Mouse (Mus musculus) B cell, adult 2 months (primary cell): ENCODE measurements around the gene Diras2.
A peak's percentile ranks its signal among the peaks of the same experiment; 100 is the strongest.

Experiments used
- DNase-seq, 2 experiments: peaks; one replicate each; pipeline ENCODE4 v3.0.0; 2022

The Diras2 gene

DNA sequence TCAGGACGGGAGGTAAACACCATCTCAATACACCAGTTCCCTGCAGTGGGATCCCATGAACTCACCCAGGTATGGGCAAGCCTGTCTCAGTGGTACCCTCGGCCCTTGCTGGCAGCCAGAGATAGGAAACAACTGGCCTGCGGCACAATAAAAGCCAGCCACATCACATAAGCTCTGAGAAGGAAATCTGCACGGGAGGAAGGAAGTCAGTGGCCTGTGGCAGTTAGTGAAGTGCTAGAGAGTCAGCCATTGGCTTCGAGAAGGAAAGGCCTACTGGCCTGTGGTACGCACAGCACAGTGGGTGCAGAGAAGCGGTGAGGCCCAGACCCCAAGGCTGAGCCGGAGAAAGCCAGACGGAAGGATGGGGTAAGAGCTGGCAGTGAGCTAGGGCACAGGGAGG lies 20.2 kb upstream of the Diras2 start:
- DNase-seq = peak; percentile 51 to 54

DNA sequence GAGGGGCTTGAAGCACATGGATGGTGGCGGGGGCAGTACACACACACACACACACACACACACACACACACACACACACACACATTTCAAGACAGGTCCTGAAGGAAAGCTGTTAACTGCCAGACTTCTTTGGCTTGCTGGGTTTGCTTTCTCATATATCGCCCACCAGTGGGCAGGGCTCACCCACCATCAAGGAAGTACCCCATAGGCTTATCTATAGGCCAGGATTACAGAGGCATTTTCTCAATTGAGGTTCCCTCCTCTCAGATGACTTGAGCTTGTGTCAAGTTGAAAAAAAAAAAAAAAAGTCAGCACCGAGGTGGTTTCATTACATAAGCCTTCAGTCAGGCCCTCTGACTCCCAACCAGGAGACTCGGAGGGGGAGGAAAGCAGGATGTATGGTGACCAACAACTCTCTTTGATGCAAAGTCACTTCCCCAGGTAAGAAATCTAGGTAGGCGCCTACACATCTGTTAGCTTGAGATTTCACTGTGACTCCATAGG lies 19.7 kb upstream of the Diras2 start:
- peak in 1 of 2 experiments; percentile 33 for DNase-seq

DNA sequence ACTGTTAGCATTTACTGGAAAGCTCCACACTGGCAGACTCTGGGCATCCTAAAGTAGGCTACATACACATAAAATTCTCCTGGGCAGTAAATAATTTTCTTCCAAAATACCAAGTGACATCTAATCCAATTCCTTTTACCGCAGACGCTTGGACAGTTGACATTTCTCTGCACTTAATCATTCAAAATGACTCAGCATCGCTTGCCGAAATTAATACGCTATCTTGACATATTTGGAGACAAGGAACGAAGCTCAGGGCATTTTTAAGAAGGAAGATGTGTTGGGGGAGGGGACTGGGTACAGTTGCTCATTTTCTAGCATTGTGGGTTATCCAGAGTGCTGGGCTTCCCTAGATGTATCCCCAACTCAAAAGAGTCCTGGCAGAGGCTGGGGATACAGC lies 15.2 kb upstream of the Diras2 start:
- DNase-seq = no peak

DNA sequence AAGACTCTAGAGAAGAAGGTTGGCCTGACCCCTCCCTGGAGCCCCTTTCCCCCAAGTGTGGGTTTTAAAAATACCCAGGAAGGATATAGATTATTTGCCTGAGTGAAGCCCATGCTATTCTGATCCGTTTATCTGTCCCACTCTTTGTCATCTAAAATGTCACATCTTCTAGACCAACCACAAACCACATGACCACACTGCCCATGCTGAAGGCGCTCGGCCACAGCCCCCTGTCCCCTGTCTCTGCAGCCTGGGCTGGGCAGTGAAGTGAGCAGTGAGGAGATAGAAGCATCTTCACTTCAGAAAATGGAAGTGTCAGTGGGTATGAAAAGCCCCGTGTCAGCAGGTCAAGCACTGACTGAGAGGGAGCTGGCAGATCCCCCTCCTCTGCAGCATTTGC lies 11.6 kb upstream of the Diras2 start:
- DNase-seq = no peak

DNA sequence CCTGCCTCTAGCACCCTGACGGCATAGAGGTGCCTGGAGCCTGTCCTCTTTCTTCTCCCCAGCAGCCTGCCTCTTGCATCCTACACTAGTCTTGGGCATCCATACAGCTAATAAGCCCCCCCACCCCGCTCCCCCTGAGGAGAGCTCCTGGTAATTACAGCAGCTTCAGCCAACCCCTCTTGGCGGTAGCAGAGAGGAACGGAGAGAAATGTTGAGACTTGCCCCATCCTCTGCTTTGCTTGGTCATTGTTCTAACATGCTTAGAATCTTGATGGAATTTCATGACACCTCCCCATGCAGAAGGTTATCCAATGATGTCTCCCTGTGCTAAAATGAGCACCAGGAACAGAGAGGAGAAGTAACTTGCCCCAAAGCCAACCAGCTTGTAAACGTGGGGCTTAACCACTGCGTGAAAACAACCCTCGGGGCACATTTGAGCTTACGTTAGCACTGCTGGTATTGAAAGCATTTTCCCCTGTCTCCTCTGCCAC lies 11.0 kb upstream of the Diras2 start:
- no peak for DNase-seq

DNA sequence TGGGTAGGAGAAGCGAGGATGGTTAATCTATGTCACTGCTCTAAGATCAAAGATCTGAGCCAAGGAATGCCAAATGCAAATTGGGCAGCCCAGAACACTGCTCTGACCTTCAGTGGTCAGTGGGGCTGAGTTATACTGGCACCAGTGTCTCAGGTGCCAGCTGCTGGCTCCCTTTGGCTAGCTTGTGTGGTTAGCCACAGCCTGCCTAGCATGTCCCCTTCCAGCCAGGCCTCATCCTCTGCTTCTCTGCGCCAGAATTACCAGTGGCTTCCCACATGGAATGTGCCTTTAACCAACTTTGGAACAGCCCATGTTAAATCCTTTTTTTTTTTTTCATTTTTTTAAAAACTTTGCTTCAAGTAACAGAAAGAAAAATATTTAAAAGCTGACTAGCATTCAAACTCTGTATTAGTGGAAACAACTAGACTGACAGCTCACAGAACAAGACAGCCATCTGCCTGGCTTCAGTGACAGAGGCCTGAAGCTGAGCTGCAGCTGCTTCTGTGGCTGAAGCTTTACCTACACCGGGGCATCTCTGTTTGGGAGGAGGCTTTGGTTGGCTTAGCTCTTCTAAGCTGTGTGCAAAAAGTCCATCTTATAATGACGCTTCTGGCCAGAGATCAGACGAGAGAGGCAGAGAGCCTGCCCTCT lies 10.4 kb upstream of the Diras2 start:
- DNase-seq = no peak

DNA sequence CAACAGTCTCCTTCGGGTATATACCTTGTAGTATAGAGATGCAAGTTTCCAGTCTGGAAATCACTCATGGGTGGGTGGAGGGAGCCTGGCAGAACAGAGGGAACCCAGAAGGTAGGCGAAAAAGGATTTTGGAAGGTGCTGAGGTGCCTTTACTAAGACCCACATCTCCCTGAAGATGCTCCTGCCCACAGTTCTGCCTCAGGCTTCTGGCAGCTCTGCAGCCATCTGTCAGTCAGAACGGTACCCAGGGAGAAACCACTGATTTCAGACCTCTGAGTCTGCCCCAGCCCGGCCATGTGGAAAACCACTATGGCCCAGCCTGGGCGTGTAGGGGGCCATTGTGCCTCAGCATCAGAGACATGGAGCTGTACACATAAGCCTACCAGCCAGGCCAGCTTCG lies 8.4 kb upstream of the Diras2 start:
- DNase-seq = peak in 1 of 2 experiments; percentile 16

DNA sequence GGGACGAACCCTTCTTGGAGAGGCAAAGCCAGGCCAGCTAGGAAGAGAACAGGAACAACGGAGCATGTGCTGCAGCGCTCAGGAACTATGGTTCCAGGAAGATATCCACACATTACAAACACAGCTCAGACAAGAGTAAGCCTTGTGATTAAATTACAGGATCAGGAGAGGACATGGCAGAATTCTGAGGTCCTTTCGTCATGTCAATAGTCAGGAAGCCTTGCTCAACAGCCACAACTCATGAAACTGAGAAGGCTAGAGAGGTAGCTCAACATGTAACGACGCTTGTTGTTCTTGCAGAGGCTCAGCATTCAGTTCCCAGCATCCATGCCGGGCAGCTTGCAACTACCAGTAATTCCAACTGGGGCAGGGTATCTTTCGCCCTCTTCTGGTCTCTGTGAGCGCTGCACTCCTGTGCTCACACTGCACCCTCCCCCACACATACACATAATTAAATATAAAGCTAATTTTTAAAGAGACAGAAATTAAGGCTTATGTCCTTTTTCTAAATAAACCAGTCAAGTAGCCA lies 7.6 kb upstream of the Diras2 start:
- DNase-seq = peak; percentile 56 to 57

DNA sequence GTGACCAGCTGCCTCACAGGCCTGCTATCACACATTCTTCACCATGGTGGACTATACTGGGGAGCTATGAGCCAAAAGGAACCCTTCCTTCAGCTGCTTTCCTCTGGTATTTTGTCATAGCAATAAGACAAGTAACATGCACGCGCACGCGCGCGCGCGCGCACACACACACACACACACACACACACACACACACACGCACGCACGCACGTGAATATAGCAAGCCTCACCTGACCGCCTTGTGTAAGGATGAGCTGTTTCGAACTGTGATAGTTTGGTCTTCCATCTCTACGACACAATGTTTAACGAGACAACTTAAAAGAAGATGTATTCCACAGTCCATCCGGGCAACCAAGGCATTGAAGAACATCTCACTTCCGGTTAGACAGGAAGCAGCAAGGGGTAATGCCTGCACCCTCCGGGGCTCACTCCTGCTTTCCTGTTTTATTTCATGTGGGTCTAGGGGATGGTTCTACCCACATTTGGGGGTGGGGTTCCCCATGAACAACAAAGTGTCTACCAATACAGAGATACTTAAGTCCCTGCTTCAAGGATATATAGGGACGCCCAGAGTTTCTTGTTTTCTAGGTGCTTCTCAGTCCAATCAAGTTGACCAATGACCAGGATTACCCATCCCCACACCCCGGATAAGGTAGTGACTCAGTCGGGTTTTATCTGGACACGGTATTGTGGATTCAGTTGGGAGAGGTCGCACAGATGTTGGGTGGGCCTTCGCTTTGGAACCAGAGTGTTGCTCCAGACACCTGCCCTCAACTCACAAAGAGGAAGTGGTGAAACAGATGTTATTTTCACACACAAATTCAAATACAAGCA lies 6.9 kb upstream of the Diras2 start:
- peak; percentile 69 to 70 for DNase-seq

DNA sequence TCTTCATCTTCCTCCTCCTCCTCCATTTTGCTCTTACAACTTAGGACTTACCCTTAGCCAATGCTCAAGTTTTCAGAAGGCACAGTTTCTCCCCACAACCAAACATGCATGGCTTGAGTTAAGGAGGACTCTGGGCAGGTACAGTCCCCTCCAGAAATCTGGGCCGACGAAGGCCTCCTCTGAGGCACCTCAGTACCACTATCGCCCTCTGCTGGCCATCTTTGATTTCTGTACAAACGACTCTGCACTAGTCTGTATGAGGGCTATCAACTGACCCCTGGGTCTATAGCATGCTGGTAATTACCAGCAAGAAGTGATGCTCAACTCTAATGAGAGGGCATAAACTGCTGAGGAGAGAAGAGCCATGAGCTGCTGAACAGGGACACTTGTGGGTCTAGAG lies 4.5 kb upstream of the Diras2 start:
- peak; percentile 84 to 85 for DNase-seq

DNA sequence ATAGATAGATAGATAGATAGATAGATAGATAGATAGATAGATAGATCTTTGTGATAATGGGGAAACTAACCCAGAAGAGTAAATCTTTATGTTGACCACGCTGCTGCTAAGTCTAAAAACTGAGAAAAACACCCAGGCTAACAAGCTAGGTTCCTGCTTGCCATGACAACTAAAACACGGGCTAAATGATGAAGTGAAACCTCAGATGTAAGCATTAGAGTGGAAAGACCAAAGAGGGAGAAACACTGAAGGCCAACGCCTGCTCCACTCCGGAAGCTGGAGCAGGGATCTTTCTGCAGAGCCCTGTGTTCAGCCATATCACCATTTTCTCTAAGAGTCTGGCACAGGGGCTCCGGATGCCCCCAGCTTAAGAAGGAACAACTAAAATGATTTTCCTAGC lies 2.6 kb upstream of the Diras2 start:
- peak; percentile 39 to 50 for DNase-seq

DNA sequence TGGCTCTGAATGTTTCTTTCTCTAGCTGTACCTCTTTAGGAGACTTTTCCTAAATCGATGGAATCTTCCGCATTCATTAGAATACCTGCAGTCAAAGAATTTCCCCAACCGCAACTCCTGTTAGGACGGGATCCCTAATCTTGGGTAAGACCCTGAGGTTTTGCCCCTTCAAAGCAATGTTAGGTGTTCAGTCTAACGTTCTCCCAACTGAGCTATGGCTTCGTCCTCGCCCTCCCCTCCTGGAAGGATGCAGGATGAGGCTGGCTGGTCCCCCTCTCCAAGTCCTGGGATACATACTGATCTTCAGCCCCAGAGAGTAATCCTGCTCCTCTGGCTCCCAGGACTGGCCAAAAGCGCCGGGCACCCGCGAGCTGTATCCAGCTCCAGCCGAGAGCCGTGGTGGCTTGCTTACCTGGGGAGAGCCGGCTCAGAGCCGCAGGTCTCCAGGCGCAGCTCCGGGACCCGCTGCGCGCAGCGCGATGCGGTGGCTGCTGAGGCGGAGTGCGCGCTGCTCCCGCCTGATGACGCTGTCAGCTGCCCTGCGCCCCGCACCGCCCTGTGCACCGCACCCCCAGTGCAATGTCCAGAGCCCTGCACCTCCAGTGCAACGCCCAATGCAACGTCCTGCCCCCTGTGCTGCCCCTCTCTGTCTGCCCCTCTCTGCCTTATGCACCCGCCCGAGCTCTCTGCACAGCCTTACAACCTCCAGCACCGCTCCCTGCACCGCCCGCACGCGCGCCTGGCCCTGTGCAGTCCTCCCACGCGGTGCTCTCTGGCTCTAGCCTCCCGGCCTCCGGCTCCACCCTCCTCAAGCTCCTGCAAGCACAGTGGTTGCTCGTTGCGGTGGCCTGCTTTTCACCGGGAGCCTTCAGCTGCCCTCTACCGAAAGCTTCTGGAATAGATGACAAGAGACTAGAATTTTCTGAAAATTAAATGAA lies 802 bp downstream of the Diras2 start:
- peak; percentile 71 for DNase-seq

DNA sequence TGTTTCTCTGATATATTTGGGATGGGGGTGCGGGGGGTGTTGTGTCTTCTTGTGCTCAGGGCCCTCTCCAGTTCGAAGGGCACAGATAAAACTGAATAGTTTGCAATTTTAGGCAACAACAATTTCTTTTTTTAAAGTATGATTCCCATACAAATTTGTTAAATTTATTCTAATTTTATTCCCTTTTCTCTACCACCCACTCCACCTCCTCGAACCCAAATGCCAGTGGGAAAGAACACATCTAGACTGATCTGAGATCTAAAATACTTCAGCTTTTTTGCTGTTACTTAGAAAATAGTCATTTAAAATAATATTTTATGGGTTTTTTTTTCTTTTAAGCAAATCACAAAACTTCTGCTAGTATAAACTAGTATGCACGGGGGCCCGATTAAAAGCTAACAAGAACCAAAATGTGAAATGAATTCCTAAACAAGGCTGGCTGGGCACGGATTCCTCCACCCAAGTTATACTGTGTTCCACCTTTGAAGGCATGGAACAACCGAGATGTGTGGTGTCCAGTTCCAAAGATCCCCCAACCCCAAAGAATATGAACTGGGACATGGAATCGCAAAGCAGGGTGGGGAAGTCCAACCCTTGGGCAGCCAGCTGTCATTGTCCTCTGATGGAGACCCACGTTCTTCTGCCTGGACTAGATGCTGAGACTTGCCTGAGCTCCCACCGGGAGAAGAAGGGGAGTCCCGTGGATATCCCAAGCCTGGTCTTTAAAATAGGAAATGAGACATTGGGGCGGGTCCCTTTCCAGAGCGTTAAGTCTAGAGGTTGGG lies 1.7 kb downstream of the Diras2 start:
- no peak for DNase-seq

DNA sequence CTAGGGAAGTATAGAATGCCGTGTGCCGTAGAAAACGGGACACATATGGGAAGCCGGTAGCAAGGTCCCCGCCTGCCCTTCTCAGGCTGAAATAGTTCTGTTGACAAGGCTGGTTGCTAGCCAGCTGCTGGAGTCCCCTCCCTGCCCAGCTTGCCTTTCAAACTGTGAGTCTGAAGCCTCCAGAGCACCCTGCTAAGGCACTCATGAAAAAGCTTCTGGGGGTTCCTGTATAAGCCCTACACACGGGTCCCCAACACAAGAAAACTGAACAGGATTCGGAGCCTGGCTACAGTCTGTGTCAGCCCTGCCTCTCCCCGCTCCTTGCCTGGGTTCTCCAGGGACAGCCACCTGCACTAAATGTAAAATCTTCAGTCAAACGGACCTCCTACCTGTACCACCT lies 2.3 kb downstream of the Diras2 start:
- no peak for DNase-seq

DNA sequence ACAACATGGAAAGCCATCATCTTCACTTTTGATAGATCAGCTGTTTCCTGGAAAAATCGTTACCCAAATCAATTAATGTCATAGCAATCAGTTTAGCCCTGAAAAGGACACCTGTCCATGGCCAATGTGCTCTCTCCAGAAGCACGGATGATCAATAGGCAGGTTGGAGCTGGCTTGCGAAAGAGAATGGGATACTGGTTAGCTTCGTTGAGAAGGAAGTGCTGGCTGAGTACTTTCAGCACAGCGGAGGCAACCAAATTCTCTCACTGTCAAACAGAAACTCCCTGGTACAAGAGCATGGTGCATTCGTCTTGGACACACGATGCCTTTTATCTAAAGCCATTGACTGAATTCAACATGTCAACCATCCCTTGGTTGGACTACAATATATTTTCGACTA lies 2.8 kb downstream of the Diras2 start:
- DNase-seq = no peak

DNA sequence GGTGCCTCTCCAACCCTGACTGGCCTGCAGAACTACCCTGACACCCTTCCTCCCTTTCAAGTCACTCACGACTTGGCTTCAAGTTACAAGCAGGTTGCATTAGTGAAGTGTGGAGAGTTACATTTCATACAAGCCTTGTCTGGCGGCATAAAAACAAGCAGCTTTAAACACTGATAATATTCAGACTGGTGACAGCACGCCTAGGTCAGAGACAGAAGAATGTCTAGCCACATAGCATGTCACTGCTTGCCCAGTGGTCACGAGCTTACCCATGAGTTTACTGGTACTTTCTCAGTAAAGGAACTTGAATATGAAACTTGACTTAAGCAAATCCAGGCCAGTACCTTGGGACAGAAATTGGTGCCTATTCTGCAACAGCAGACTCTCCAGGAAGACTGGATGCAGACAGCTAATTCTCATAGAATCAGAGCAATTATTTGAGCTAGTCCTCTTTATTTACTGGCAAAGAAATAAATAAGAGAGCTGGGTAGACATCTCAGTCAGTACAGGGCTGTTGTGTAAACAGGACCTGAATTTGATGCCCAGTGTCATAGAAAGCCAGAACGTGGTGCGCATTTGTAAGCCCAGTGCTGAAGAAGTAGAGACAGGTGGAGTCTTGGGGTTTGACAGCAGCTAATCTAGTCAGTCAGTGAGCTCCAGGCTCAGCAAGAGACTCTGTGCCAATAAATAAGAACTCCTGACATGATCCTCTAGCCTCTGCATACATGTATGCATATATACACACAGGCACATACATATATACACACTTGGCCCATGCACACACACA lies 4.6 kb downstream of the Diras2 start:
- no peak for DNase-seq

DNA sequence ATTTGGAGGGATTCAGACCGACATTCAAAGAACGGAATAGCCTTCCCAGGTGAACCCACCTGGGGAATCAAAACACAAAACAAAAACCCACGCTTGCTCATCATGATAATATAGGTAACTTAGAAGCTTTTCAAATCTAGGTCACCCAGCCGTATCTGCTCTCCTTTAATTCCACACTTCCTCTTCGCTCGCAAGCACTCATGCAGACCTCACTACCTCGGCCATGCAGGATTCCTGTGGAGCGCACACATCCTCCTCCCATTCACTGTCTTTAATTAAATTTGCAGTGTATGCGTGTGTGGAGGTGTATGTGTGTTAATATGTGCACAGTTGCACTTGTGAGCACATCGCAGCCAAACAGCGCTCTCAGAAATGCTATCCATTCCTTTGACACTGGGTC lies 6.8 kb downstream of the Diras2 start:
- no peak for DNase-seq

DNA sequence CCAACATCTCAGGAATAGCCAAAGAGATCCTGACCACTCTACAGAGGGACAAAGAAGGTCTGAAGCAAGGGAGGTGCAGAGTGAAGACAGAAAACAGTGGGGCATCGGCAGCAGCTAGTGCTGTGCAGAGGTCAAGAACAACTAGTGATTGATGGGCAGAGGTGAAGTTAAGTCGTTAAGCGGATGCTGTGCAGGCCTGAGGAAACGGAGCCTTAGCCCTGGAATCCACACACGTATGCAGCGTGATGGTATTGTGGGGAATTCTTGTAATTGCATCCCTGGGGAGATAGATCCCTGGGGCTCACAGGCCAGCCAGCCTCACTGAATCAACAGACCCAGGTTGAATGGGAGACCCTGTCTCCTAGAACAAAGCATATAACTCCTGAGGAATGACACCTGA lies 9.9 kb downstream of the Diras2 start:
- DNase-seq = no peak

DNA sequence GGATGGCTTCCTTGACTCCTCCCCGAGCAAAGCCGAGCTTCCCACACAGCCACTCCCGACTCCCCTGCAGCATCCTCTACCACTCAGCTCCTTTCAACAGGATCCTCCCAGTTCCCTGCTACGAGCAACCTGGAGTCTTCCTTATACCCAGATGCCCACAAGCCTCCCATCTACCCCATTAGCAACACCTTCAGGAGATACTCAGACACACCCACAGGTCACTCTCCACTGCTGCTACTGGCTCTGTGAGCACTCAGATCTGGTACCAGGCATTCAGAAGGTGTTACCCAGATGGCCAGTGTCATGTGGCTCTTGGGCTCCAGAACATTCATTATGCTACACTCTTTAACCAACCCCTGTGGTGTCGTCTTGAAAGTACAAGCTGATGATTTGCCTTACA lies 11.7 kb downstream of the Diras2 start:
- no peak for DNase-seq

DNA sequence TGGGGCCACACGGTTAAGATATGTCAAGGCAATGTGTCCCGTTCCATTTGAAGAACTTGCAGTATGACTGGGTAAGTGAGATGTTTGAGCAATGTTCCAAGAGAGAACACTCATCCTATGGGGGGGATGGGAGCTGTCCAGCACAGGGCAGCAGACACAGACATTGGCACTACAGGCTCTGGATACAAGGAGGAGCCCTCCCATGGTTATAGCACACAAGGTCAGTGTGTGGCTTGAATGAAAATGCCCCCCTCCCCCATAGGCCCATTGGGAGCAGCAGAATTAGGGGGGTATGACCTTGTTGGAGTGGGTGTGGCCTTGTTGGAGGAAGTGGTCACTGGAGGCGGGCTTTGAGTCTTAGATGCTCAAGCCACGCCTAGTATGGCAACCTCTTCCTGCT lies 12.7 kb downstream of the Diras2 start:
- DNase-seq = no peak

DNA sequence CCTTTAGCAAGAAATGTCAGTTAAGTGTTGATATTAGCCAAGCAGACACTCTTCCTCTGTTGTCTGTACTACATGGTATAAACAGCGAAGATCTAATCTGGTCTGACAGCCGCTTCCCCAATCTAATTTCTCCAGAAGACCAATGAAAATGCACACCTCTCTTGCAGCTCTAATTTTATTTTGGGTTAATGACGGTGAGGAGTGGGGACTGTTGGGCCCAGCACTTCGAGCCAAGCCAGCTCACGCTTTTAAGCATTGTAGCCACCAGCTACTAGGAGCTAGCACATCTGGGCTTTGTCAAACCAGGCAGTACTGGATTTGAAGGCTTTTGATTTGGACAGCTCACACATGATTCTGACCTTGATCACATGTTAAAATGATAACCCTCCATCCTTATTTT lies 14.1 kb downstream of the Diras2 start:
- DNase-seq = no peak
